Mouse (Mus musculus) MEL (cell line): ENCODE results near the gene Iqcd. TPM values are rescaled to one million over a fixed set of nuclear protein-coding genes. Genes with fewer than 3 reads are reported as not detected.

Experiments used
- DNase-seq: peaks from one replicate; pipeline ENCODE4 v3.0.0; 2011; ENCODE audit warnings: low read depth, low spot score
- H3K27ac ChIP-seq: 2 replicates; pipeline ENCODE4 v1.5.1; 2012; ENCODE audit warnings: low read depth, mild to moderate bottlenecking, control low read depth, low read length, moderate library complexity; ENCODE audit not compliant: control insufficient read depth
- H3K27me3 ChIP-seq, 2 experiments: fragments of 150-350 bp in 1 of 2; sonication (generic) in 1 of 2; 2 replicates each; pipeline ENCODE4 v1.6.1; 2012; ENCODE audit warnings: low read length in 2 of 2, mild to moderate bottlenecking in 2 of 2, improper control_type of control experiment in 1 of 2, moderate library complexity in 1 of 2; ENCODE audit not compliant: insufficient read depth in 2 of 2, control insufficient read depth in 1 of 2
- H3K36me3 ChIP-seq, 2 experiments: 2 replicates each; pipeline ENCODE4 v1.6.1; 2012 to 2014; ENCODE audit warnings: low read length in 2 of 2, improper control_type of control experiment in 1 of 2, inconsistent platforms in 1 of 2, mild to moderate bottlenecking in 1 of 2; ENCODE audit not compliant: insufficient read depth in 2 of 2, control insufficient read depth in 1 of 2
- H3K4me1 ChIP-seq, 2 experiments: fragments of 150-350 bp in 1 of 2; sonication (generic) in 1 of 2; 2 replicates each; pipeline ENCODE4 v1.6.1; 2012; ENCODE audit warnings: low read length in 2 of 2, improper control_type of control experiment in 1 of 2, mild to moderate bottlenecking in 1 of 2; ENCODE audit not compliant: insufficient read depth in 2 of 2, control insufficient read depth in 1 of 2
- H3K4me3 ChIP-seq, 2 experiments: fragments of 150-350 bp in 1 of 2; sonication (generic) in 1 of 2; 2 replicates each; pipeline ENCODE4 v1.5.1; 2012; ENCODE audit warnings: low read depth in 2 of 2, low read length in 2 of 2, mild to moderate bottlenecking in 2 of 2, moderate library complexity in 2 of 2, control low read depth in 1 of 2, improper control_type of control experiment in 1 of 2; ENCODE audit not compliant: control insufficient read depth in 1 of 2, insufficient read depth in 1 of 2
- H3K79me2 ChIP-seq: 2 replicates; pipeline ENCODE4 v1.6.1; 2012; ENCODE audit warnings: mild to moderate bottlenecking, low read length, moderate library complexity; ENCODE audit not compliant: control insufficient read depth, poor library complexity, insufficient read depth
- H3K9ac ChIP-seq: 2 replicates; pipeline ENCODE4 v1.6.1; 2012; ENCODE audit warnings: low read depth, mild to moderate bottlenecking, control low read depth, low read length, moderate library complexity; ENCODE audit not compliant: control insufficient read depth, poor library complexity, severe bottlenecking
- H3K9me3 ChIP-seq: fragments of 150-350 bp; sonication (generic); replicated peaks from 2 replicates; pipeline ENCODE4 v1.6.1; 2012; ENCODE audit warnings: mild to moderate bottlenecking, low read length, improper control_type of control experiment, moderate library complexity; ENCODE audit not compliant: insufficient read depth
- BHLHE40 ChIP-seq: IDR thresholded peaks from 2 replicates; pipeline ENCODE4 v1.6.1; 2012; ENCODE audit warnings: low read depth, mild to moderate bottlenecking, inconsistent platforms, low read length, improper control_type of control experiment, borderline replicate concordance
- CHD1 ChIP-seq: IDR thresholded peaks from 2 replicates; pipeline ENCODE4 v1.6.1; 2012; ENCODE audit warnings: low read depth, mild to moderate bottlenecking, inconsistent platforms, low read length, improper control_type of control experiment
- CHD2 ChIP-seq: IDR thresholded peaks from 2 replicates; pipeline ENCODE4 v1.6.1; 2011; ENCODE audit warnings: low read length, improper control_type of control experiment
- CTCF ChIP-seq, 3 experiments: IDR thresholded peaks in 2 of 3; conservative IDR thresholded peaks in 1 of 3; 2 replicates each; pipeline ENCODE4 v1.5.1; 2011 to 2012; ENCODE audit warnings: low read length in 3 of 3, low read depth in 2 of 3, mild to moderate bottlenecking in 2 of 3, improper control_type of control experiment in 1 of 3, inconsistent platforms in 1 of 3, mixed read lengths in 1 of 3, moderate library complexity in 1 of 3; ENCODE audit not compliant: control insufficient read depth in 1 of 3, insufficient read depth in 1 of 3, poor library complexity in 1 of 3, severe bottlenecking in 1 of 3
- ETS1 ChIP-seq: IDR thresholded peaks from 2 replicates; pipeline ENCODE4 v1.6.1; 2012; ENCODE audit warnings: low read depth, mild to moderate bottlenecking, inconsistent platforms, low read length, improper control_type of control experiment, moderate library complexity
- GABPA ChIP-seq: IDR thresholded peaks from 2 replicates; pipeline ENCODE4 v1.6.1; 2012; ENCODE audit warnings: low read depth, mild to moderate bottlenecking, inconsistent platforms, low read length, improper control_type of control experiment, moderate library complexity
- HCFC1 ChIP-seq: IDR thresholded peaks from 2 replicates; pipeline ENCODE4 v1.6.1; 2012; ENCODE audit warnings: low read depth, mild to moderate bottlenecking, inconsistent platforms, low read length, improper control_type of control experiment, moderate library complexity
- JUND ChIP-seq: IDR thresholded peaks from 2 replicates; pipeline ENCODE4 v1.6.1; 2011; ENCODE audit warnings: low read depth, mild to moderate bottlenecking, improper control_type of control experiment, low read length
- KAT2A ChIP-seq: conservative IDR thresholded peaks from 2 replicates; pipeline ENCODE4 v1.6.1; 2012; ENCODE audit warnings: low read depth, low read length, improper control_type of control experiment, inconsistent platforms
- MAFK ChIP-seq: IDR thresholded peaks from 2 replicates; pipeline ENCODE4 v1.6.1; 2011; ENCODE audit warnings: low read depth, mild to moderate bottlenecking, low read length, improper control_type of control experiment, borderline replicate concordance
- MAX ChIP-seq: IDR thresholded peaks from 2 replicates; pipeline ENCODE4 v1.6.1; 2011; ENCODE audit warnings: low read length, improper control_type of control experiment
- MAZ ChIP-seq: IDR thresholded peaks from 2 replicates; pipeline ENCODE4 v1.6.1; 2012; ENCODE audit warnings: low read depth, mild to moderate bottlenecking, inconsistent platforms, low read length, improper control_type of control experiment
- MEF2A ChIP-seq: IDR thresholded peaks from 2 replicates; pipeline ENCODE4 v1.6.1; 2014; ENCODE audit warnings: low read depth, mild to moderate bottlenecking, inconsistent platforms, low read length, improper control_type of control experiment; ENCODE audit not compliant: poor library complexity, insufficient replicate concordance, severe bottlenecking; ENCODE audit errors: extremely low read depth
- MXI1 ChIP-seq: IDR thresholded peaks from 2 replicates; pipeline ENCODE4 v1.6.1; 2011; ENCODE audit warnings: mild to moderate bottlenecking, low read depth, low read length, improper control_type of control experiment
- NELFE ChIP-seq: IDR thresholded peaks from 2 replicates; pipeline ENCODE4 v1.6.1; 2011; ENCODE audit warnings: low read depth, low read length, improper control_type of control experiment
- POLR2AphosphoS5 ChIP-seq: IDR thresholded peaks from 2 replicates; pipeline ENCODE4 v1.6.1; 2012; ENCODE audit warnings: low read depth, borderline replicate concordance, mild to moderate bottlenecking, inconsistent platforms, low read length, moderate library complexity, mixed read lengths
- RAD21 ChIP-seq: IDR thresholded peaks from 2 replicates; pipeline ENCODE4 v1.6.1; 2011; ENCODE audit warnings: mild to moderate bottlenecking, low read depth, low read length, improper control_type of control experiment
- SIN3A ChIP-seq: IDR thresholded peaks from 2 replicates; pipeline ENCODE4 v1.6.1; 2012; ENCODE audit warnings: low read length, improper control_type of control experiment, inconsistent platforms
- USF1 ChIP-seq: IDR thresholded peaks from 2 replicates; pipeline ENCODE4 v1.6.1; 2014; ENCODE audit warnings: low read depth, mild to moderate bottlenecking, inconsistent platforms, low read length, improper control_type of control experiment, moderate library complexity
- USF2 ChIP-seq, 2 experiments: IDR thresholded peaks; 2 replicates each; pipeline ENCODE4 v1.6.1; 2011 to 2012; ENCODE audit warnings: improper control_type of control experiment in 2 of 2, low read length in 2 of 2, borderline replicate concordance in 1 of 2, inconsistent platforms in 1 of 2, low read depth in 1 of 2, mild to moderate bottlenecking in 1 of 2; ENCODE audit not compliant: insufficient read depth in 1 of 2
- ZC3H11A ChIP-seq: IDR thresholded peaks from 2 replicates; pipeline ENCODE4 v1.6.1; 2012; ENCODE audit warnings: low read depth, mild to moderate bottlenecking, inconsistent platforms, low read length, improper control_type of control experiment
- polyA plus RNA-seq, 2 experiments: library from polyadenylated mRNA; stranded (reverse) in 1 of 2; unstranded in 1 of 2; fragments of >175 nt in 1 of 2; fragments of >200 nt in 1 of 2; gene quantifications; 2 replicates each; pipeline versions ENCODE4 v1.2.1 to v1.2.4; 2012; ENCODE audit warnings: low replicate concordance in 2 of 2, low read depth in 1 of 2; ENCODE audit not compliant: insufficient read length in 2 of 2, insufficient read depth in 1 of 2, missing spikeins in 1 of 2
- total RNA-seq: library from RNA; depleted of rRNA; stranded (reverse); fragments of 300-350 nt; gene quantifications from 2 replicates; pipeline ENCODE4 v1.2.3, GENCODE M21; 2012

Iqcd gene
- total and polyA plus RNA-seq, 3 experiments, result 1.1 to 2.2 TPM; not detected in 1

GRCm38 (mm10) chr5:120568964-120569363 lies 19.9 kb upstream of the Iqcd start:
- TF ChIP-seq JUND (no peak), MAX (no peak), BHLHE40 (no peak), SIN3A (no peak), NELFE (no peak), ETS1 (no peak), MAZ (no peak), USF2 (IDR thresholded peaks at IDR 0.05; ENCODE audit: borderline replicate concordance in 1 of 2, insufficient read depth in 1 of 2, low read depth in 1 of 2, low read length in 2 of 2) (no peak), POLR2AphosphoS5 (no peak), USF1 (no peak), MEF2A (no peak), MXI1 (no peak), GABPA (no peak)
- TF ChIP-seq, all 39 proteins: peak for 0
- H3K9ac ChIP-seq, result no peak overlapping the region
- H3K4me1 ChIP-seq, result peaks cover 0 to 5% of the 10 kb centered on the region in 2 experiments; a peak in 2 of 4 replicates
- DNase-seq, result no peak
- H3K9me3 ChIP-seq, result no peaks in the 10 kb centered on the region
- H3K79me2 ChIP-seq, result no peaks in the 10 kb centered on the region
- H3K27me3 ChIP-seq, result no peaks in the 10 kb centered on the region
- H3K36me3 ChIP-seq, result peaks cover 0 to 3% of the 10 kb centered on the region in 2 experiments; a peak in 1 of 4 replicates
- no peak overlapping the region for H3K27ac ChIP-seq
- no peak overlapping the region for H3K4me3 ChIP-seq

GRCm38 (mm10) chr5:120569791-120570190 lies 19.0 kb upstream of the Iqcd start:
- Histone ChIP-seq H3K4me3 (no peak overlapping the region), H3K9ac (no peak overlapping the region), H3K9me3 (no peaks in the 10 kb centered on the region), H3K27ac (no peak overlapping the region), H3K27me3 (no peaks in the 10 kb centered on the region), H3K79me2 (no peaks in the 10 kb centered on the region), H3K36me3 (peaks cover 0 to 3% of the 10 kb centered on the region in 2 experiments; a peak in 1 of 4 replicates), H3K4me1 (peaks cover 0 to 5% of the 10 kb centered on the region in 2 experiments; a peak in 2 of 4 replicates)
- DNase-seq, result no peak
- TF ChIP-seq USF2 (IDR thresholded peaks at IDR 0.05; ENCODE audit: borderline replicate concordance in 1 of 2, insufficient read depth in 1 of 2, low read depth in 1 of 2, low read length in 2 of 2) (no peak), MAX (no peak), ETS1 (no peak), RAD21 (no peak), ZC3H11A (no peak), CTCF (IDR thresholded peaks at IDR 0.05 in 2 of 3, conservative IDR thresholded peaks at IDR 0.05 in 1 of 3; ENCODE audit: control insufficient read depth in 1 of 3, insufficient read depth in 1 of 3, low read depth in 2 of 3, low read length in 3 of 3, poor library complexity in 1 of 3, severe bottlenecking in 1 of 3) (no peak), POLR2AphosphoS5 (no peak), CHD2 (no peak), HCFC1 (no peak), GABPA (no peak), JUND (no peak), CHD1 (no peak), MAFK (no peak), KAT2A (no peak)
